Mouse (Mus musculus) kidney, embryonic 16.5 days (tissue): ENCODE data around the gene Asb4. TPM values are rescaled to one million over a fixed set of nuclear protein-coding genes. Genes with fewer than 3 reads are reported as not detected.

Source experiments
- ATAC-seq: fragments of 200-750 bp; cut with Nextera tagmentation; 2 replicates; pipeline ENCODE4 v1.8.0; 2017; ENCODE audit warnings: moderate TSS enrichment; ENCODE audit not compliant: low FRiP score, low TSS enrichment
- H3K27ac ChIP-seq: fragments of 300-500 bp; sonication (generic); 2 replicates; pipeline ENCODE4 v1.5.1; 2014; ENCODE audit warnings: low read length
- H3K27me3 ChIP-seq: fragments of 300-500 bp; sonication (generic); 2 replicates; pipeline ENCODE4 v1.6.1; 2014; ENCODE audit warnings: low read length, control low read depth, mixed read lengths; ENCODE audit not compliant: insufficient read depth
- H3K36me3 ChIP-seq: fragments of 300-500 bp; sonication (generic); 2 replicates; pipeline ENCODE4 v1.6.1; 2014; ENCODE audit warnings: low read length, control low read depth, mixed read lengths; ENCODE audit not compliant: insufficient read depth
- H3K4me1 ChIP-seq: fragments of 300-500 bp; sonication (generic); 2 replicates; pipeline ENCODE4 v1.6.1; 2014; ENCODE audit warnings: low read length, control low read depth, mixed read lengths; ENCODE audit not compliant: insufficient read depth
- H3K4me2 ChIP-seq: fragments of 300-500 bp; sonication (generic); replicated peaks from 2 replicates; pipeline ENCODE4 v1.6.1; 2014; ENCODE audit warnings: low read depth, low read length
- H3K4me3 ChIP-seq: fragments of 300-500 bp; sonication (generic); 2 replicates; pipeline ENCODE4 v1.5.1; 2014; ENCODE audit warnings: mild to moderate bottlenecking, low read length
- H3K9ac ChIP-seq: fragments of 300-500 bp; sonication (generic); replicated peaks from 2 replicates; pipeline ENCODE4 v1.6.1; 2014; ENCODE audit warnings: low read length
- H3K9me3 ChIP-seq: fragments of 300-500 bp; sonication (generic); 2 replicates; pipeline ENCODE4 v1.6.1; 2016; ENCODE audit warnings: low read length, control low read depth
- WGBS: fragments of 180-500 bp; shearing (Covaris S2); extraction: QIAGEN DNeasy Blood & Tissue Kit; methylation state at CpG from one replicate; pipeline ENCODE4 v1.1.7; 2014; 5-methylcytosine and 5-hydroxymethylcytosine counted together
- polyA plus RNA-seq: library from polyadenylated mRNA; unstranded; fragments of >200 nt; fragmentation: Nextera tagmentation; extraction: Ambion mirVana; gene quantifications from 2 replicates; pipeline ENCODE4 v1.2.1, GENCODE M21; 2015

The Asb4 gene
- polyA plus RNA-seq, 1 experiment from 2014 or later: 23.4 TPM

DNA sequence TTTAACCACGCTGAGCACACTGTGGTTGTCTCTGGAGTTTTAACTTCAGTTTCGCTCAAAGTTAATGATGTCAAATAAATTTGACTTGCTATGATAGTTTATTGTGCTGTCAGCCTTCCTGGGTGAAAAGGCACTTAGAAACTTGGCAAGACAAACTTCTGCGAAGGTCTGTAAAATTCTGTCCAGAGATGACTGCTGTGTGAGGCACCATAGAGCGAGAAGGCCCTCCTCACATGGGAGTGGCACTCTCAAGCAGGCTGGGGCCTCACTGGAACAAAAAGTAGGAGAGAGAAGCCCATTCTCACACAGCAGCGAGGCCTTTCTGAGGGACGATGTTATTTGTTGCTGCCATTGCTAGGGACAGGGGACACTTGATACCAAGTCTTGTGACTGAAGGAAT, 58.0 kb downstream of the Asb4 start:
- no peak overlapping the region for H3K4me2 ChIP-seq
- no peaks in the 10 kb centered on the region for H3K27me3 ChIP-seq
- H3K9me3 ChIP-seq: no peaks in the 10 kb centered on the region
- ATAC-seq: no peak
- H3K4me1 ChIP-seq: peaks cover 12% of the 10 kb centered on the region
- H3K9ac ChIP-seq: no peak overlapping the region
- H3K27ac ChIP-seq: no peak overlapping the region
- WGBS: 56% methylated on average over 6 of the region's 6 CpGs
- no peak overlapping the region for H3K4me3 ChIP-seq
- H3K36me3 ChIP-seq: no peaks in the 10 kb centered on the region

DNA sequence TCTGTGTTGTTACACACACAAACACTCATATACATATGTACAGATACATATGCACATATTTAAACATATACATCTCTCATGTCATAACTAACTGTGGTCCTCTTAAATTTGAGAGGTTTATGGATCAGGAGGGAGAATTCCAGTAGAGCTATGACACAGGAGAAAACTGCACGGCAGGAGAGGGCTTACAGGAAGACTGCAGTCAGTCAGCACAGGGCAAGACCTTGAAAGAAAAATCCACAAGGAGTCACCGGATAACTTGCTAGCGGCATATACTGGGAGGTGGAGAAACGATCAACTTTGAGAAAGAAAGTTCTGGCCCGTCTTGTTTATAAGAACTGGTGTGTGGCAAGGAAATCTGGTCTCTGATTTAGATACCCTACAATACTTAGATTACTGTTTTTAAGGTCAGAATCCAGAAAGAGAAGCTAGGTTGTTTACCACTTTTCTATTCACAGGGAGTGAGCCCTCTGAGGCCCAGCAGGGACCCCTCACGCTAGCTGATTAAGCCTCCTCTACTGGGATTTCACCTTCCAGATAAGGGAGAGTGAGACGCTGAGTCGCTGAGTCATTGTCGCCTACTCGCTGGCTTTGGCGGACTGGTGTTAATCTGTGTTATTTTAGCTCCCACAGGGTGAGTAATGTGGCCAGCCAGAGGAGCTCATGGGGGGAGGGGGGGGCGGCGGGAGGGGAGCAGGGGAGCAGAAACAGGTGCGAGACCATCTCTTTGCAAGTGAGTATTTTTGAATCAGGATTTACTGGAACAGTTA, 59.3 kb downstream of the Asb4 start:
- Histone ChIP-seq H3K9ac (no peak overlapping the region; the same call in 1 of the 2 replicates), H3K27me3 (no peaks in the 10 kb centered on the region), H3K27ac (0 out of 2 replicates have a peak overlapping the region, but pooled peaks have one; percentile 6), H3K4me3 (0 out of 2 replicates have a peak overlapping the region, but pooled peaks have one; percentile 6), H3K9me3 (no peaks in the 10 kb centered on the region), H3K4me1 (peaks cover 12% of the 10 kb centered on the region), H3K4me2 (peak overlapping the region; percentile 37), H3K36me3 (no peaks in the 10 kb centered on the region)
- peak; percentile 81 for ATAC-seq
- WGBS: 5% methylated on average over 12 of the region's 14 CpGs

DNA sequence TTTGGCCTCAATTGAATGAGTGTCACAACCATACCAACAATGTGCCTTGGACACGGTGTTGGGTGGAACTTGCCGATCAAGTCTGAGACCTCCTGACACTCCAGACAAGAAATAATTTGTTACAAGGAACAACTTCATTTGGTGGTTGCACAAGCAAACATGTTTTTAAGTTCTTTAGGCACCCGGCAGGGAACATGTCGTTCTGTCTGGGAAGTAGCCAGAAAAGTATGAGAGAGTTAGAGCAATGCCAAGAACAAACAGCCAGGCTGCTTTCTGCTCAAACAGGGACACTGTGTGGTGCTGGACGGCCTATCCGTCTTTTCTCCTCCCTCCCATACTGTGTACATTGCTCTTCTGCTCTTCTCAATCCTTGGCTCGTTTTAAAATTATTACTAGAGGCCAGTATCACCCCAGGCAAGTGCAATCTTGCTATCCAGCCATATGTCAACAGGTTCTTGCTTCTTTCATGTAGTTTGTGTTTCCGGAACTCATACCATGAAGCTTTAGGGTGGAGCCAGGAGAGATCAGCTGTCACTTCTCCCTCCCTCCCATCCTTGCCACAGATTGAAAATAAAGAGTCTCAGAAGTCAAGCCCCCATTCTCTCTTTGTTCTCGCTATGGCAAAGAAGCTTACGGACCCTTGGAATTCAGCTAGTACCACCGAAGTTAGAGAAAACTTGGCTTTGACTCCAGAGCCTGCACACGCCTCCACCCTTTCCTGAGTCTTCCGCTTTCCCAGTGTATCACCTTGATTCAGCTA, 60.1 kb downstream of the Asb4 start:
- WGBS: 27% methylated on average over 13 of the region's 13 CpGs
- Histone ChIP-seq H3K36me3 (no peaks in the 10 kb centered on the region), H3K4me1 (peaks cover 12% of the 10 kb centered on the region), H3K4me2 (peak overlapping the region; percentile 37), H3K9ac (no peak overlapping the region), H3K9me3 (no peaks in the 10 kb centered on the region), H3K27ac (no peak overlapping the region), H3K27me3 (no peaks in the 10 kb centered on the region), H3K4me3 (0 out of 2 replicates have a peak overlapping the region, but pooled peaks have one; percentile 6)
- ATAC-seq: peak; percentile 64

DNA sequence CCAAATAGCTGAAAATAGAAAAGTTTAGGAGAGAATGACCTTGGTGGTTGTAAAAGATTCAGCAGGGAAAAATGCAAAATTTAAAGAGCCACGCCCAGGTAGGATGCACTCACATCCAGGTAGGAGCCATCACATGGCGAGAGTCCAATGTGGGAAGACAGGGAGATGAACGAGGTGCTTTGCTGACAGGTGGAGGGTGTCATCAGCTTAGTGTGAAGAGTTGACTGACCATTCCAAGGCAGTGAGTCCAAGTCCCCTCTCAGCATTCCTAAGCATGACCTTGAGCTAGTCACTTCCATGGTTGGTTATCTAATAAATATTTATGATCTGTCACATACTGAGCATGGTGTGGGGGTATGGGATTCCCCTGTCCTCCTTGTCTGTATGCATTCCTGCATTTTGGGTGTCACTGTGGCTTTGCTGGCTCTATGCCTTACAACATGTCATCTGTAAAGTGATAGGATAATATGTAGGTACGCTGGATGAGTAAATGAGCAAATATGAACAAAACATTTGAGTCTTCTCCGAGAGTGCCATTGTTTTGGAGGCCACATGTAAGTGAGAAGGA, 61.2 kb downstream of the Asb4 start:
- no peak overlapping the region for H3K27ac ChIP-seq
- no peak overlapping the region for H3K9ac ChIP-seq
- no peak overlapping the region for H3K4me3 ChIP-seq
- peaks cover 12% of the 10 kb centered on the region for H3K4me1 ChIP-seq
- 90% methylated on average over 5 of the region's 5 CpGs for WGBS
- H3K9me3 ChIP-seq: no peaks in the 10 kb centered on the region
- no peak for ATAC-seq
- no peaks in the 10 kb centered on the region for H3K36me3 ChIP-seq
- H3K27me3 ChIP-seq: no peaks in the 10 kb centered on the region
- H3K4me2 ChIP-seq: no peak overlapping the region

GRCm38 (mm10) chr6:5447013-5447412, 63.8 kb downstream of the Asb4 start:
- H3K4me2 ChIP-seq: no peak overlapping the region
- ATAC-seq: no peak
- H3K27me3 ChIP-seq: no peaks in the 10 kb centered on the region
- no peak overlapping the region for H3K4me3 ChIP-seq
- no peak overlapping the region for H3K9ac ChIP-seq
- H3K4me1 ChIP-seq: peaks cover 12% of the 10 kb centered on the region
- no peak overlapping the region for H3K27ac ChIP-seq
- no peaks in the 10 kb centered on the region for H3K36me3 ChIP-seq
- 89% methylated on average over 4 of the region's 4 CpGs for WGBS
- H3K9me3 ChIP-seq: no peaks in the 10 kb centered on the region

DNA sequence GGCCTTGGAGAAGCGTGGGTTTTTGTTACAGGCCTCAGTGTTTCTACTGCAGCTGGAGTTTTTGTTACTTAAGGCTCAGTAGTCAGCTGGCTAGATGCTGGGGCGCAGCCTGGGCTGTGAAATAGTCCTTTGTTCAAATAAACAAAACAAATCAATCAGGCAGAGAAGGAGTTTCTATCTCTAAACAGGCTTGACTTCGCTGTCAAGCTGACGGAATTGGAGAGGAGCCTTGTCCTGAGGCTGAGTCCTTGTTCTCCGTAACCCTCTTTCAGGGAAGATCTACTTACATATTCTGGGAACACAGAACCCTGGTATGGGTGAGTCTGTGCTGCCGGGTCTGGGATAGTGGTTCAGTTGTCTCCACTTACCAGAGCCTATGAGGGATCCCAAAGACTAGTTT, 64.4 kb downstream of the Asb4 start:
- H3K4me2 ChIP-seq: no peak overlapping the region
- peaks cover 9% of the 10 kb centered on the region for H3K4me1 ChIP-seq
- 71% methylated on average over 6 of the region's 6 CpGs for WGBS
- no peaks in the 10 kb centered on the region for H3K36me3 ChIP-seq
- no peak overlapping the region for H3K9ac ChIP-seq
- H3K9me3 ChIP-seq: no peaks in the 10 kb centered on the region
- no peak overlapping the region for H3K4me3 ChIP-seq
- ATAC-seq: no peak
- no peaks in the 10 kb centered on the region for H3K27me3 ChIP-seq
- no peak overlapping the region for H3K27ac ChIP-seq

GRCm38 (mm10) chr6:5448396-5448795, 65.2 kb downstream of the Asb4 start:
- ATAC-seq: no peak
- Histone ChIP-seq H3K27me3 (no peaks in the 10 kb centered on the region), H3K9me3 (no peaks in the 10 kb centered on the region), H3K9ac (no peak overlapping the region), H3K36me3 (no peaks in the 10 kb centered on the region), H3K4me2 (no peak overlapping the region), H3K4me1 (peaks cover 2% of the 10 kb centered on the region), H3K4me3 (no peak overlapping the region), H3K27ac (no peak overlapping the region)
- WGBS: 57% methylated on average over 4 of the region's 4 CpGs

DNA sequence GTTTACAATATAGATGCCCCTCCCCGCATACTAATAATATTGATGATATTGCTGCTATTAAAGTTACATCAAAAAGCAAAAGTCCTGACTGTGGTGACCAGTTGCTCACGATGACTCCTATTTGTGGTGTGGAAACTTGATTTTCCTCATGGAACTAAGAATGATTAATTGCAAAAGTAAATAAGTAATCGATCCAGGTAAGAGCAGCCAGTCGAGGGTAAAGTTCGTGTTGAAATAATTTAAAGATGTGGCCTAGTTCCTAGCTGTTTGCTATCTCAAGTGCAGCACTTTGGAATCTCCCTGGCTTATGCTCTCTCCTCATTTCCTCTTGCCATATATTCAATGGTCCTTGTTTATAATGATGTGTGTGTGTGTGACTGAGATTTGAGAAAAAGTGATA, 66.7 kb downstream of the Asb4 start:
- no peaks in the 10 kb centered on the region for H3K4me1 ChIP-seq
- no peaks in the 10 kb centered on the region for H3K27me3 ChIP-seq
- no peak overlapping the region for H3K4me2 ChIP-seq
- H3K36me3 ChIP-seq: no peaks in the 10 kb centered on the region
- no peak for ATAC-seq
- no peaks in the 10 kb centered on the region for H3K9me3 ChIP-seq
- WGBS: 50% methylated on average over 5 of the region's 5 CpGs
- H3K27ac ChIP-seq: no peak overlapping the region
- H3K4me3 ChIP-seq: no peak overlapping the region
- H3K9ac ChIP-seq: no peak overlapping the region

- WGBS: 74% methylated on average over 3 of the region's 3 CpGs
- H3K9ac ChIP-seq: no peak overlapping the region
- H3K4me1 ChIP-seq: no peaks in the 10 kb centered on the region
- H3K27ac ChIP-seq: no peak overlapping the region
- H3K9me3 ChIP-seq: no peaks in the 10 kb centered on the region
- H3K4me3 ChIP-seq: no peak overlapping the region
- H3K36me3 ChIP-seq: no peaks in the 10 kb centered on the region
- H3K4me2 ChIP-seq: no peak overlapping the region
- no peaks in the 10 kb centered on the region for H3K27me3 ChIP-seq
- ATAC-seq: no peak
Observed at GRCm38 (mm10) chr6:5455836-5456235, 72.7 kb downstream of the Asb4 start.
